Mouse (Mus musculus): ENCODE results near the gene Psmd8.
"Not testable (repeated sequence)": the region's sequence is repeated elsewhere in the genome, so short reads cannot be mapped to it uniquely, and the experiment has no call there.

Psmd8 gene

DNA sequence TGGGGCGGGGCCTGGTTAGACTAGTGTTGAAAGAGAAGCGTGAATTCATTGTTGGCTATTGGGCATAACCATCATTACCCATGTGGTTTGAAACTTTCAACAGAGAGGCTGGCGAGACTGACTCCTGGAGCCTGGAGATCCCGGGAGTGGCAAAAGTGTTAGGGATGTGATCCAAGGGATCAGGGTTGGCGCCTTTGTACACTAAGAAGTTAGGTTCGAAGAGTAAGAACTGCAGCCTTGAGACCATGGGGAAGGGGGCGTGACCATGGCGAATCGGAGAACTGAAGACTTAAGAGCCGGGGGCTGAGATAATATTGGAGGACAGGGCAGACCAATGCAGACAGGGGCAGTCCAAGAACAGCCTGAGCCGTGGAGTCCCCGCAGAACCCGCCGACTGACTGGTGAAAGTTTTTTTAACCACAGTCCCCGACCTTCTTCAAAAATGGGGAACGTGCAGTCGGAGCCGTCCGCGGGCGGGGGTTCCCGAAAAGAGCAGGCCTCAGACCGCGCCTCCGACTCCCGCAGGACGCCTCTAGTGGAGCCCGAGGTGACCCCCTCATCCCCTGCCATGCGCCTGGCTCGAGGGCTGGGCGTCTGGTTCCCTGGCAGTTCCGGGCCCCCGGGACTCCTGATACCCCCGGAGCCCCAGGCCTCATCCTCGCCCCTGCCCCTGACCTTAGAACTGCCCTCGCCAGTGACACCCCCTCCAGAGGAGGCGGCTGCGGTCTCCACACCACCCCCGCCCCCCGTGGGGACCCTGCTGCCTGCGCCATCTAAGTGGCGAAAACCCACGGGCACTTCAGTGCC, 9.5 kb downstream of the Psmd8 start:
- in situ Hi-C loops (cut with MseI, MboI): no loop called here

DNA sequence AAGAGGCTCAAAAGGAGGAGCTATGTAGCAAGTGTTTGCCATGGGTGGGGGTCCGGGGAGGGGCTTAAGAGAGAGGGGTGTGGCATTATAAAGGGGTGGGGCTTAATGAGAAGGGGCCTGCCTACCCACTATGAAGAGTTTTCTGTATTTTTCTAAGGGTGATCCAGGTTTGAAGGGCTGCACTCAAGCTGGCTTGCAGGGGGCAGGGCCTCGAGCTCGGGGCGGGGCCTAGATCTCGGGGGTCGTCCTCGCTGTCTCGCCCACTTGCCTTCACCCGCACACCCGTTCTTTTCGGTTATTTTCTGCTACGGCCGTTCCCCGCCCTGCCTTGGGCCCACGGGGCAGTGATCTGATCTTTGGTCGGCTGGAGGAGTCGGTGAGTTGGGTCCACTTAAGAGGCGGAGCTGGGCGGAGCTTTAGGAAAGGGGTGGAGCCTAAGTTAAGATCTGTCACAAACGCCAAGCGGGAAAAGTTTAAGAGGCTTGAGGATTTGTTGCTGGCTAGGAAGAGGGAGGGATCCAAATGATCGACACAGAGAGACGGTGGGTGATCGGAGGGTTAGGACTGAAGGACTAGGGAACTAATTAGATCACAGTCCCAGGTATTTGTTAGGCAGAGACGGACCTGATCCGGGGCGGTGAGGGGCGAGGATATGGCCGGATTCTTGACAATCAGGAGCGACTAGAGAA, 10.3 kb downstream of the Psmd8 start, which contains the start of the genes Ggn and Spred3:
TSS of gene Ggn (plus strand) at position 145 of the 689 bp plus-strand sequence.
TSS of gene Spred3 (minus strand) at position 346 of the 689 bp plus-strand sequence.
- in situ Hi-C loops (cut with MseI, MboI): no loop called here

DNA sequence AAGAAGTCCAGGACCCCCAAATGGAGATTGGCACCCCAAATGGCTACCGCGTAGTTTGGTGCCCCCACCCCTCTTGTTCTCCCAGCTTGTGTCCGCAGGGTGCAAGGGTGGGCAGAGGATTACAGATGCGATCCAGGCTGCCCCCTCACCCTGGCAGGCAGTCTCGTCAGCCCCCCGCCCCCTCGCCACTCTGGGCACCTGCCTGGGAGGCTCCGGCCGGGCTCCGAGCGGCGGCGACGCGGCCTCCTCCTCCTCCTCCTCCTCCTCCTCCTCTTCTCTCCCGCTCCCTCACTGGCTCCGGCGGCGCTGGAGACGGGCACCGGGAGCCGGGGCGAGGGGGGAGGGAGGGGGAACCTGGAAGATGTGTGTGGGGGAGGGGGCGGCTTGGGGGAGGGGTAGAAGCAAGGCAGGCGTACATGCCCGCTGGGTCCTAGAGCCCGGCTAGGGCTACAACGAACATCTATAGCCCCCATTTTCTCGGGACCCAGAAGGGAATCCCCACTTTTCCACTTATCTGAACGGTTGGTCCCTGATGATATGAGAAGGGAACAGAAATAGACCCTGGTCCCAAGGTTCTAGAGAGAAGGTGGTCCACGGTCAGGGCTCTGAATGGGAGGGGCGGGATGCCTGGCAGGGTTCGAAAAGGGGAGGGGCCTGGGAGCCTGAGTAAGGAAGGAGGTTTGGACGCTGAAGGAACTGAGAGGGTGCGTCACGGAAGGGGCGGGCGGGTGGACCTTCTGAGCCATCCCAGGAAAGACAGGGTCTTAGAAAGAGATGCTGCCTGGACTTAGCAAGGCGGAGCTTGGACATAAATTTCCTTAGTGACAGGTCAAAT, 11.1 kb downstream of the Psmd8 start:
- in situ Hi-C loops (cut with MseI, MboI): no loop called here

DNA sequence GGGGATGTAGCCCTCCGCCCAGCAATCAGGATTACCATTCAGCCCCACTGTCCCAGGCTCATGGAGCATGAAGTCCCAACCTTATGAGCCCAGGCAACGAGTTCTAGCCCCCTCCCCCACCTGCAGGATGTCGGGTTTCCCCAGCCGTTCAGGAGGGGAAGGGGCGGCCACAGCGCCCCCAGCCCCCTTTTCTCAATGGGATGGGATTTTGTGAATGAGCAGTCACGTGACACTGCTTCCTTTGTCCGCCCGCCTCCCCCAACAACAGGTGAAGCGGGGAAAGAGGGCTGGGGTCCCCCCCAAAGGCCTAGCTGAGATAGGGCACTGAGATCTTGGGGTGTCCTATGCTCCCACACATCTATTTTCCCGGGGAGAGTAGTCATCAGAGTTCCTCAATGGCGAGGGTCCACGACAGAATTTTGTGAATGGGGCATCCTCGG, 11.7 kb downstream of the Psmd8 start:
- in situ Hi-C loops (cut with MseI, MboI): no loop called here

DNA sequence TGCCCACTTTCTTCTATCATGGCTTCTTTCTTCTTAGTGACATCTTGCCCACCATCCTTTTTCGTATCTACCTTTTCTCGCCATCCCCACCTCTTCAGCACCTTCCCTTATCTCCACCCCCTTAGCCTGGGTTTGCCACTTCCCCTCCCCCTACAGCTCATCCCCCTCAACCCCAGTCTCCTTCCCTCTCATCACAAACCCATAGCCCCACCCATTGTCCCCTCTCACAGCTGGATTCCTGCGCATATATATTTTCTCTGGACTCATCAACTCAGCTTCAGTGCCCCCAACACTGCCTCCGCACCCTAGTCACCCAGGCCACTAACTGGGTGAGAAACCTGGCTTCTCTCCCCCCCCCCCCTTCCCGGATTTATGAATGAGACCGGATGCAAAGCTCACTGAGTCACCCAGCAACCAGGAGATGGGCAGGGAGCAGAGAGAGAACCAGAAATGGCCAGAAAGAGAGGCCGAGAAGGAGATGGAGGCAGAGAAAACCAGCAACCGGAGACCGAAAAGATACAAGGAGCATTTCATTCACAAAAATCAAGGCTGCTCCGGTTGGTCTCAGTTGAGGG, 12.3 kb downstream of the Psmd8 start:
- in situ Hi-C loops (cut with MseI, MboI): no loop called here

DNA sequence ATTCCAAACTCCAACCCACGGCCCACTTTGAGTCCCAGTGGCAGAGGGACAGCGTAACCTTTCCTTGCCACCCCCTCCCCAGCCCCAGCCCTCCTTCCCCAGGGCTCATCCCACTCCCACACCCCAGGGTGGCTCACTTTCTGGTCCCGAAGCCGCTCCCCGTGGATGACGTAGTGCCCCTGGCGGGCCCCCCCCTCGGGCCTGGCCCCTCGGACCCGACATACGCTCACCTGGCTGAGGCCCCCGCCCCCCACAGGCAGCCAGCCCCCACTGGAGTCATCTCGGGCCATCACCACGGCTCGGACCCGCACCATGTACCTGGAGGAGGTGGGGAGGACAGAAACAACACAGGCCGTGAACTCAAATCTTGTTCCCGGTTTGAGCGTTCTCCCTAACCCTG, 12.8 kb downstream of the Psmd8 start:
- in situ Hi-C loops (cut with MseI, MboI): no loop called here

DNA sequence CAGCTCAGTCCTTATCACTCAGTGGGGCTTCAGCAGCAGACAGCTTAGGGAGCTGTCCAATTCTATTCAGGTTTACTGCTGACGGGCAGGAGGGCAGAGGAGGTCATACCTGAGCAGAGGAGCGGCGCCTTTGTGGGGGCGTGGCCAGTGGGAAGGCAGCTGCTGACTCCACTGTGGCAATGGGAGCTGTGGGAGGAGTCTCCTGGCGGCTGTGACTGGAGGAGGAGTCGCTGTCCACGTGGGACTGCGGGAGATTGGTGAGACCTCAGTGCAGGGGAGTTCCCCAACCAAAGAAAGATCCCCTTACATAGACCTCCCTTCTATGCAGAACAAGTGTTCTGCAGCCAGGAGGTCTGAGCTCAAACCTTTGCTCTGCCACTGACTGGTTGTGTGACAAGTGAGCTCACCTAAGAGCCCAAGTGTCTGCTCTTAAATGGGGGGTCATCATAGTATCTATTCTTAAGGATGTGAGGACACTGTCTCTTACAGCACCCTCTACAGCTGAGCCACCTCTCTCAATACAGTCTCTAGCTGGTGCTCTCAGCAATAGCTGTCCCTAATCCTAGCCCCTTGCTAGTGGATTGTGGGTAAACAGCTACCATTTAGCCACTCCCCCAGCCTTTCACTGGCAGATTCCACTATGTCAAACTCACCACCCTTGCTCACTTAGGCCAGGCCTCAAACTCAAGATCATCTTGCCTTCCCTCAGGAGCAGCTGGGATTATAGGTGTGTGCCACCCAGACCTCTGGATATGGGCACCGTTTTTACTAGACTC, 17.6 kb downstream of the Psmd8 start:
- in situ Hi-C loops (cut with MseI, MboI): no loop called here

DNA sequence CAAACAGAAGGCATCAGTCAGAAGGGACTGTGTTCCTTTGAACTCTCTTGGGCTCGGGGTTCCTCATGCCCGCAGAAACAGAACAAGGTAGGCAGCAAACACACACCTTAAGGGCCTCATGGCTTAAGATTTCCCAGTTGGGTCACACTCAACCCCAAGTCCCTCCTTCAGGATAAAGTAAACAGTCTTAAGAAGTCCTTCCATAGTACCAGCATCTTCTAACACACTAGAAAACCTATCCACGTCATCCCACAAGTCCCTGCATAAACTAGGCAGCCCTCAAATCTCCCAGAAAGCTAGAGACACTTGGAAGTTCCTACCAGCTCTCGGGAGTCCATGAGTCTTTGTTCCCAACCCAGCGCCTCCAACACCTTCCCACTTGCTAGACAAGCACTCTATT, 18.2 kb downstream of the Psmd8 start:
- in situ Hi-C loops (cut with MseI, MboI): no loop called here

DNA sequence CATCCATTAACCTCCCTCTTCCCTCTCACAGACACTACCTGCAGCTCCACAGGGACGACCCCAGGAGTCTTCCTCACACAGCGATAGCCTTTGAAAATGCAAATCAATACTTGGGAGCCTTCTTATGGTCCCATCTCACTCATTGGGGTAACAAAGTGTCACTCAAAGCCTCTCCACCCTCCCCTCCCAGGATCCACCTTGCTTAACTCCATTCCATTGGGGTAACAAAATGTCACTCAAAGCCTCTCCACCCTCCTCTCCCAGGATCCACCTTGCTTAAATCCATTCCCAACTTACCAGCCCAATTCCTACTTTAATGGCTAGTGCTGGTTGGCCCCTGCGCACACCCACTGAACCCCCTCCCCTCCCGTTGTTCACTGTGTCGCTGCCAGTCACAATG, 22.2 kb downstream of the Psmd8 start:
- in situ Hi-C loops (cut with MseI, MboI): no loop called here

DNA sequence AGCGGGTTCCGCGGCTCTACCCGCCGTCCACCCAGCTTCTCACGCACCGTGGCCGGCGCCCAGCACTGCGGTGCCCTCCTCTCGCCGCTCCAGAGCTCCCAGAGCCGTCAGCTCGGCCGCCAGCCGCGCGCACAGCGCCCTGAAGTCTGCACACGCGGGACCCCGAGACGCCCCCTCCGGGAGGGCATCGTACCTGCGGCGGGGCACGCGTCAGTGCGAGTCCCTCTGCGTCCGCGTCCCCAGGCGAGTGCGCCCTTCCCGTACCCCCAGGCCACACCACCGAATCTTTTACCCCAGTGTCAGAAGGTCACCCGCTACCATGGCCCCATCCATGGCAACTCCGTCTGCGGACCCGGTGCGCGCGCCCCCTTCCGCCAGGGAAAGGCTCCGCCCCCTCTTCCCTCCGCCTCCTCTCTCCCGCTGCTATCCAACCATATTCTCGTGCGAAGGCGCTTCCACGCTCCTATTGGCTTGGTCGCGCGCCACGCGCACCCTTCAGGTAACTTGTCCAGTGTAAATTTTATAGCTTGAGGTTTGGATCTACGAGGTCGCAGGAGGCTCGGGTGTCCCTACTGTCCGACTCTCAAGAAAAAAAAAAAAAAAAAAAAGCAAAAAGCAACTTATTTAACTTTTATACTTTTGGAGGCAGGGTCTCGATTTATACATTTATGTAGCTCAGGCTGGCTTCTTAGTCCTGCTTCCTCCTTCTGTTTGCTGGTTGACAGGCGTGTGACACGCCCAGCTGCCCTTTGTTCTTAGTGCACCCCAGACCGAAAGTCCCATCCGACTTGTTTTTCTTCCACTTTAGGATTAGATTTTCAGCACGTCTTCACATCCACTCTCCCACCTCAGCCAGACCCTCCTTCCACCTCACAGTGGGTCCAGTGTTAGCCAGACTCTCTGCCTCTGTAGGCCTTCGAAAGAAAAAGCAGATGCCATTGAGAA, 24.4 kb downstream of the Psmd8 start, which contains the start of gene Fam98c:
TSS of gene Fam98c (minus strand) at position 397 of the 945 bp plus-strand sequence.
- in situ Hi-C loops (cut with MseI, MboI): no loop called here

DNA sequence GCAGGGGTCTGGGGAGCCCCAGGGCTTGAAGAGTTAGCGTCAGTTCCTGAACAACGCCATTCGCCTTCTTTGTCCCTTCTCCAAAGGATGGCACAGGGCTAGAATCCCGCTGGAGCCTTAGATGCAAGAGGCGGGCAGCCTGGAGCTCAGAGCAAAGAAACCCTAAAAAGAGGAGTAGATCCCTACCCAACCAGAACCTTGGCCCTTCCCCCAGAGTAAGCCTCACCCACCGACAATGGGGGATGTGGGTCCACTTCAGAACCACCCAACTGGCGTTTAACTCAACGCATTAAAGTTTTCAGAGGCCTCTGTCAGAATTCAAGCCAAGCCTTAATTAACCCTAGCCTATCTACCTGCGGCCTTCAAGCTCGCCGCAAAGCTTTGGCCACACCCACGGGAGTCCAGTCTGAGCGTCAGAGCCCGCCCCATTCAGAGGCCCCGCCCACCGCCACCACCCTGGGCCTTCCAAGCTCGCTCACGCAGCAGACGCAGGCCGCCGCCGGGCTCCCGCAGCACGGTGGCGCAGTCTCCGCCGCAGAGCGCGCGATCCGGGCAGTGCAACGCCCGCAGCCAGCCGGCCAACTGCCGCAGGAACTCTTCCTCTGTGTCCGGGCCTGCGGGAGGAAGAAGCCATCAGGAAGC, 25.2 kb downstream of the Psmd8 start:
- in situ Hi-C loops (cut with MseI, MboI): no loop called here

DNA sequence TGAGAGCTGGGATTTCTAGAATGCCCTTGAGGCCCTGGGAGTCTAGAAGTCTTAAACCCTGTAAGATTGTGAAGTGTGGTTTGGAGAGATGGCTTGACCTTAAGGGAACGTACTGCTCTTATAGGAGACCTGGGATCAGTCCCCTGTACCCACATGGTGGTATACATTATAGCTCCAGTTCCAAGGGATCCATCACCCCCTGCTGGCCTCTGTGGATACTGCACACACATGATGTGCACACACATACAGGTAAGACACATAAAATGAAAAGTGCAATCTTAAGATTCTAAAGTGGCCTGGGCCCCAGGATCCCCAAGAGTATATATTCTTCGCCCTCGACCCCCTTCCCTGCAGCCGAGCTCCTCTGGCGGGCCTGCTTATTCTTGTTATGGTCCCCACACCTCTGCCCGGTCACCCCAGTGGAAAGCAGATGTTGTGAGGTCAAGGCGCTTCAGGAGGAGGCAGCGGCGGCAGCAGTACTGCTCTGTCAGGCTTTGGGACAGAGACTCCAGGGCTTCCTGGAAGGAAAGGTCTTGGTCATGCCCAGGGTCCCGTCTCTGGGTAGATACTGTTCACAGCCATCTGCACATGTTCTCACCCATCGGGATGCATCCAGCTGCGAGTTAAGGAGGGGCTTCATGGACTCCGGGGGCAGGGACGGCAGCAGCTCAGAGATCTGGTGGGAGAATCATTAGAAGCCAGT, 26.3 kb downstream of the Psmd8 start:
- in situ Hi-C loops (cut with MseI, MboI): no loop called here

DNA sequence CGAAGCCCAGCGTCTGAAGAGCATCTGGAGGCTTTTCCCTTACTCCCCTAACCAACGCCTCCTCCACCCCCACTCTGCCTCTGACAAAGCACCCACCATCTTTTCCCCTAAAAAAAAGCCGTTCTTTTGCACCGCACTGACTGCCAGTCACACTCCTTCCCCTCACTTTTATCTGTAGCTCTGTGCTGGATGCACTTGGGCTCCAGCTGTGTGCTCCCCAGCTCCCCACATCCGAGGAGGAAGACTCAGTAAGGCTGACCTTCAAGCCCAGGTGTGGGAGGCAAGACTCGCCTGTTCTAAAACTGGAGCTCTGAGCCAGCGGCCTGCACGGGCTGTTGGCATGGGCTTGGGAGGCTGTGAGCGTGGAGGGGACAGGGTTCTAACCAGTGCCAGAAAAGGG, 29.0 kb downstream of the Psmd8 start:
- in situ Hi-C loops (cut with MseI, MboI): no loop called here

DNA sequence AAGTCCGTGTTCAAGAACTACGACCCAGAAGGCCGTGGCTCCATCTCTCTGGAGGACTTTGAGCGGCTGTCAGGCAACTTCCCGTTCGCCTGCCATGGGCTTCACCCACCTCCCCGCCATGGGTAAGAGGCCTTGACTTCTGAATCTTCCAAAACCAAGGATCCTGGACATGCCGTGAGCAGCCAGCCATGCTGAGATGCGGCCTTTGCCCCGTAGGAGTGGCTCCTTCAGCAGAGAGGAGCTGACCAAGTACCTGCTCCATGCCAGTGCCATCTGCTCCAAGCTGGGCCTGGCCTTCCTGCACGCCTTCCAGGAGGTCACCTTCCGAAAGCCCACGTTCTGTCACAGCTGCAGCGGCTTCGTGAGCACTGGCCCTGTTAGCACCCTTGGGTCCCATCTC, 31.7 kb downstream of the Psmd8 start:
- in situ Hi-C loops (cut with MseI, MboI): no loop called here

DNA sequence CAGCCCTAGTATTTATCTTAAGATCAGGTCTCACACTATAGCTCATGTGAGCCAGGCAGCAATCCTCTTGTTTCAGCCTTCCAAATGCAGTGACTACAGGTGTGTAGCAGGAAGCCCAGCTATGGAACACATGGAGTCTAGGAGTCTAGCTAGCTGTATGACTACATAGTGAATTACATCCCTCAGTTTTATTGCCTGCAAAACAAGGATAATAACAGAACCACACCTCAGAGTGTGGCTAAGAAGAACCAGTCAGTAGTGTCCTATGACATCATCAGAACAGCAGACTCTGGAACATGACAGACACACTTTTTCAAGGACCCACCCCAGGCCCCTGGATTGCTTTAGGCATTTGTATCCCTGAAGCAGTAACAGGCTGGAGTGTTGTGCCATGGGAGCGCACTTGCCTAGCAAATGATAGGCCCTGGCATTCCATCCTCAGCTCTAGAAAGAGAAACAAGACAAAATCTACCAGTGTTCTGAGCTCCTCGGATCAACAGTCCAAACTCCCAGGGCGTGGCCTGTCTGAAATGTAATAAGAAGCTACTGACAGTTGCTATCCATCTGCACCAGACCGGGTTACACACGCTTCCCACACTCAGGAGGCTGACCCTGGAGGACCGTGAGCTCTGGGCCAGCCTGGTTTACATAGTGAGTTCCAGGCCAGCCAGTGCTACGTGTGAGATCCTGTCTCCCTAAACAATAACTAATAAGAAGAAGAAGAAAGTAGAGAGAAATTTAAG, 33.7 kb downstream of the Psmd8 start:
- in situ Hi-C loops (cut with MseI, MboI): no loop called here

DNA sequence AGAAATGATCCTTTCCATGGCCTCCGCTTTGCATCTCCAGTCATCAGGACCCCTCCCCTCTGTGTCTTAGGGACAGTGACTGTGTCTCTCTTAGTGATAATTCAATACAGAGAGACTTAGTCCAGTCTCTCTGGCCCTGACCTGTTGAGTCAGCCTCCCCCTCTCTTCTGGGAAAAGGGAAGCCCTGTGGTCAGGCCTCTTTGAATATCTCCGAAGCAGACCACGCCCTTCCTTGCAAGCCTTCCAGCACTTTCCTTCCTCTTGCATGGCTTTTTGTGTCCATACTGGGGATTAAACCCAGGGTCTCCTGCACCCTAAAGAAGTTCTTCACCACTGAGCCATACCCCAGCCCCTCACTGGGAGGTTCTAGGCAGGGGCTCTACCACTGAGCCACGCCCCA, 36.5 kb downstream of the Psmd8 start:
- in situ Hi-C loops (cut with MseI, MboI): no loop called here

DNA sequence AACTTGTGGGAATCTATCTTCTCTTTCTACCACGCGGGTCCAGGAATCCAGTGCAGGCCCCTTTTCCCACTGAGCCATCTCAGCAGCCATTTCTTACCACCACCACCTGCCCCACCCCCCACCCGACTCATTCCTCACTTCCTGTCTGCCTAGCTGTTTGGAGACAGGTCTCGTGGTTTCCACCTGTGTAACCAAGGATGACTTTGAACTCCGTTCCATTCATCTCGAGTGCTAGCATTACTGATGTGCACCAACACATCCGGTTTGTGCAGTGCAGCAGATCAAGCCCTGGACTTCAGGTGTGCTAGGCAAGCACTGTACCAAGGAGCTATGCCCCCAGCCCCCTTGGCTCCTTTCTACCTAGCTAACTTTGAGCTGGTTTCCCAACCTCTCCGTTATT, 39.1 kb downstream of the Psmd8 start:
- in situ Hi-C loops (cut with MseI, MboI): no loop called here

DNA sequence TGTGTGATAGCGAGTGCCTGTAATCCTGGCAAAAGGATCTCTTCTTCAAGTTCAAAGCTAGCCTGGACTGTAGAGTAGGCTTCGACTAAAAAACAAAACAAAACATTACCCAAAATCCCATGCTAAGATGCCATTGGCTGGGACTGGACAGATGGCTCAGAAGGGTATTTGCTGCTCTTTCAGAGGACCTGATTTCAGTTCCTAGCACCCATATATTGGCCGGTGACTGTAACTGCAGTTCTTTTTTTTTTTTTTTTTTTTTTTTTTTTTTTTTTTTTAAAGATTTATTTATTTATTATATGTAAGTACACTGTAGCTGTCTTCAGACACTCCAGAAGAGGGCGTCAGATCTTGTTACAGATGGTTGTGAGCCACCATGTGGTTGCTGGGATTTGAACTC, 41.3 kb downstream of the Psmd8 start:
- in situ Hi-C loops (cut with MseI, MboI): not testable (repeated sequence)
